Mouse (Mus musculus): ENCODE data around the gene Cd59b. TPM values are rescaled to one million over a fixed set of nuclear protein-coding genes. Genes with fewer than 3 reads are reported as not detected.

Cd59b gene
- polyA plus RNA-seq, 1 experiment from 2014 or later = 5.5 TPM

- 48% methylated on average over 6 of the region's 6 CpGs for WGBS
- no peak for ATAC-seq (ENCODE audit: insufficient number of reproducible peaks, low FRiP score, low TSS enrichment, low read depth)
- H3K4me1 ChIP-seq = peaks cover 12% of the 10 kb centered on the region
These were observed 50.7 kb downstream of the Cd59b start for GRCm38 (mm10) chr2:104120312-104120711.

GRCm38 (mm10) chr2:104121681-104122504 lies 52.2 kb downstream of the Cd59b start:
- H3K4me1 ChIP-seq = peaks cover 12% of the 10 kb centered on the region
- H3K4me3 ChIP-seq (replicated peaks) = peak overlapping the region; percentile 75
- H3K27me3 ChIP-seq = no peaks in the 10 kb centered on the region
- H3K4me2 ChIP-seq (replicated peaks) = peak overlapping the region; percentile 98
- H3K36me3 ChIP-seq = no peaks in the 10 kb centered on the region
- no peak for ATAC-seq (ENCODE audit: insufficient number of reproducible peaks, low FRiP score, low TSS enrichment, low read depth)
- peak overlapping the region; percentile 39; the same call in 1 of the 2 replicates for H3K27ac ChIP-seq (replicated peaks)
- WGBS = 71% methylated on average over 8 of the region's 8 CpGs
- no peaks in the 10 kb centered on the region for H3K9me3 ChIP-seq (replicated peaks)
- no peak overlapping the region for H3K9ac ChIP-seq

More at GRCm38 (mm10) chr2:104120312-104120711, 50.7 kb downstream of the Cd59b start:
- no peaks in the 10 kb centered on the region for H3K36me3 ChIP-seq
- H3K27ac ChIP-seq (replicated peaks) = no peak overlapping the region
- no peak overlapping the region for H3K4me3 ChIP-seq (replicated peaks)
- no peaks in the 10 kb centered on the region for H3K27me3 ChIP-seq
- H3K9me3 ChIP-seq (replicated peaks) = no peaks in the 10 kb centered on the region
- H3K9ac ChIP-seq = no peak overlapping the region
- H3K4me2 ChIP-seq (replicated peaks) = no peak overlapping the region

- peak within 1 kb of the TSS; percentile 58 for H3K27ac ChIP-seq (replicated peaks)
- no peaks in the 10 kb centered on the region for H3K9me3 ChIP-seq (replicated peaks)
- peak within 1 kb of the TSS; percentile 75 for H3K4me3 ChIP-seq (replicated peaks)
- no peaks in the 10 kb centered on the region for H3K36me3 ChIP-seq
- ATAC-seq (ENCODE audit: insufficient number of reproducible peaks, low FRiP score, low TSS enrichment, low read depth) = peak; percentile 92
- H3K9ac ChIP-seq = peak within 1 kb of the TSS; percentile 58
- no peaks in the 10 kb centered on the region for H3K27me3 ChIP-seq
- WGBS = under 1% methylated on average over 72 of the region's 74 CpGs
- peak within 1 kb of the TSS; percentile 98 for H3K4me2 ChIP-seq (replicated peaks)
- H3K4me1 ChIP-seq = peaks cover 12% of the 10 kb centered on the region
These were observed 53.1 kb downstream of the Cd59b start, which contains the start of gene A930018P22Rik for GRCm38 (mm10) chr2:104122505-104123378. A930018P22Rik (plus strand) TSS chr2:104122769.

GRCm38 (mm10) chr2:104123540-104123939 lies 53.9 kb downstream of the Cd59b start:
- no peak for ATAC-seq (ENCODE audit: insufficient number of reproducible peaks, low FRiP score, low TSS enrichment, low read depth)
- Histone ChIP-seq H3K4me1 (peaks cover 12% of the 10 kb centered on the region), H3K9ac (no peak overlapping the region), H3K36me3 (no peaks in the 10 kb centered on the region), H3K27ac (replicated peaks) (no peak overlapping the region), H3K9me3 (replicated peaks) (no peaks in the 10 kb centered on the region), H3K4me3 (replicated peaks) (peak overlapping the region; percentile 75), H3K27me3 (no peaks in the 10 kb centered on the region), H3K4me2 (replicated peaks) (peak overlapping the region; percentile 98)
- 29% methylated on average over 3 of the region's 3 CpGs for WGBS

- no peak overlapping the region for H3K4me2 ChIP-seq (replicated peaks)
- H3K9me3 ChIP-seq (replicated peaks) = no peaks in the 10 kb centered on the region
- H3K4me3 ChIP-seq (replicated peaks) = no peak overlapping the region
- H3K36me3 ChIP-seq = no peaks in the 10 kb centered on the region
- no peak overlapping the region for H3K9ac ChIP-seq
- WGBS = 66% methylated on average over 5 of the region's 5 CpGs
- peaks cover 12% of the 10 kb centered on the region for H3K4me1 ChIP-seq
- ATAC-seq (ENCODE audit: insufficient number of reproducible peaks, low FRiP score, low TSS enrichment, low read depth) = no peak
- H3K27me3 ChIP-seq = no peaks in the 10 kb centered on the region
- no peak overlapping the region for H3K27ac ChIP-seq (replicated peaks)
These were observed 54.4 kb downstream of the Cd59b start for GRCm38 (mm10) chr2:104124071-104124470.

- H3K4me3 ChIP-seq (replicated peaks) = no peak overlapping the region
- H3K4me1 ChIP-seq = no peaks in the 10 kb centered on the region
- no peak for ATAC-seq (ENCODE audit: insufficient number of reproducible peaks, low FRiP score, low TSS enrichment, low read depth)
- H3K36me3 ChIP-seq = no peaks in the 10 kb centered on the region
- no peak overlapping the region for H3K27ac ChIP-seq (replicated peaks)
- 78% methylated on average over 13 of the region's 13 CpGs for WGBS
- no peaks in the 10 kb centered on the region for H3K9me3 ChIP-seq (replicated peaks)
- H3K9ac ChIP-seq = no peak overlapping the region
- no peaks in the 10 kb centered on the region for H3K27me3 ChIP-seq
- no peak overlapping the region for H3K4me2 ChIP-seq (replicated peaks)
These were observed 59.3 kb downstream of the Cd59b start for GRCm38 (mm10) chr2:104128803-104129531.

- Histone ChIP-seq H3K9ac (no peak overlapping the region), H3K27me3 (no peaks in the 10 kb centered on the region), H3K27ac (replicated peaks) (no peak overlapping the region), H3K36me3 (no peaks in the 10 kb centered on the region), H3K4me1 (no peaks in the 10 kb centered on the region), H3K4me2 (replicated peaks) (no peak overlapping the region), H3K9me3 (replicated peaks) (no peaks in the 10 kb centered on the region), H3K4me3 (replicated peaks) (no peak overlapping the region)
- ATAC-seq (ENCODE audit: insufficient number of reproducible peaks, low FRiP score, low TSS enrichment, low read depth) = no peak
- 56% methylated on average over 6 of the region's 6 CpGs for whole genome bisulfite sequencing
These were observed 60.5 kb downstream of the Cd59b start for GRCm38 (mm10) chr2:104130165-104130564.

- no peak for ATAC-seq (ENCODE audit: insufficient number of reproducible peaks, low FRiP score, low TSS enrichment, low read depth)
- Histone ChIP-seq H3K27ac (replicated peaks) (no peak overlapping the region), H3K4me1 (no peaks in the 10 kb centered on the region), H3K9ac (no peak overlapping the region), H3K4me3 (replicated peaks) (no peak overlapping the region), H3K27me3 (no peaks in the 10 kb centered on the region), H3K4me2 (replicated peaks) (no peak overlapping the region), H3K9me3 (replicated peaks) (no peaks in the 10 kb centered on the region), H3K36me3 (no peaks in the 10 kb centered on the region)
- WGBS = 61% methylated on average over 3 of the region's 3 CpGs
These were observed 61.3 kb downstream of the Cd59b start for GRCm38 (mm10) chr2:104130969-104131368.

- no peaks in the 10 kb centered on the region for H3K4me1 ChIP-seq
- H3K27ac ChIP-seq (replicated peaks) = no peak overlapping the region
- no peak for ATAC-seq (ENCODE audit: insufficient number of reproducible peaks, low FRiP score, low TSS enrichment, low read depth)
- 68% methylated on average over 7 of the region's 7 CpGs for WGBS
- H3K9ac ChIP-seq = no peak overlapping the region
- no peak overlapping the region for H3K4me3 ChIP-seq (replicated peaks)
- no peaks in the 10 kb centered on the region for H3K27me3 ChIP-seq
- no peak overlapping the region for H3K4me2 ChIP-seq (replicated peaks)
- no peaks in the 10 kb centered on the region for H3K9me3 ChIP-seq (replicated peaks)
- H3K36me3 ChIP-seq = no peaks in the 10 kb centered on the region
These were observed 62.7 kb downstream of the Cd59b start for GRCm38 (mm10) chr2:104132266-104132859.

GRCm38 (mm10) chr2:104133042-104133810 lies 63.6 kb downstream of the Cd59b start:
- H3K4me2 ChIP-seq (replicated peaks) = no peak overlapping the region
- no peak overlapping the region for H3K27ac ChIP-seq (replicated peaks)
- H3K27me3 ChIP-seq = no peaks in the 10 kb centered on the region
- no peak for ATAC-seq (ENCODE audit: insufficient number of reproducible peaks, low FRiP score, low TSS enrichment, low read depth)
- H3K4me3 ChIP-seq (replicated peaks) = no peak overlapping the region
- H3K4me1 ChIP-seq = no peaks in the 10 kb centered on the region
- H3K9me3 ChIP-seq (replicated peaks) = no peaks in the 10 kb centered on the region
- H3K36me3 ChIP-seq = no peaks in the 10 kb centered on the region
- WGBS = 24% methylated on average over 12 of the region's 12 CpGs
- no peak overlapping the region for H3K9ac ChIP-seq
